Mouse (Mus musculus) G1E (cell line): Measurements from ENCODE around the gene Mllt3.

Source experiments
- CTCF ChIP-seq: IDR thresholded peaks from 2 replicates; pipeline ENCODE4 v1.5.1; 2012; ENCODE audit warnings: low read depth, low read length, inconsistent platforms, mixed read lengths
- GATA2 ChIP-seq: IDR thresholded peaks from 2 replicates; pipeline ENCODE4 v1.6.1; 2012; ENCODE audit warnings: low read depth, low read length, inconsistent platforms, borderline replicate concordance

GRCm38 (mm10) chr4:87990940-87991339, 42.2 kb downstream of the Mllt3 start:
- TF ChIP-seq CTCF (no peak), GATA2 (no peak)
